Mouse (Mus musculus) heart, adult 2 months (tissue): ENCODE results near the gene Ppm1f. TPM values are rescaled to one million over a fixed set of nuclear protein-coding genes. Genes with fewer than 3 reads are reported as not detected.

Experiments
- DNase-seq, 2 experiments: peaks; one replicate each; pipeline ENCODE4 v3.0.0; 2021
- H3K27ac ChIP-seq: fragments of 200-600 bp; 2 replicates; pipeline ENCODE4 v1.8.1; 2022
- H3K27me3 ChIP-seq: fragments of 200-500 bp; 2 replicates; pipeline ENCODE4 v1.6.1; 2012; ENCODE audit warnings: mild to moderate bottlenecking, low read length, inconsistent platforms, mixed read lengths; ENCODE audit not compliant: control insufficient read depth, insufficient read depth
- H3K36me3 ChIP-seq: fragments of 200-500 bp; 2 replicates; pipeline ENCODE4 v1.6.1; 2012; ENCODE audit warnings: low read length, inconsistent platforms; ENCODE audit not compliant: control insufficient read depth, insufficient read depth
- H3K4me1 ChIP-seq: fragments of 200-500 bp; 2 replicates; pipeline ENCODE4 v1.6.1; 2011; ENCODE audit warnings: low read length; ENCODE audit not compliant: control insufficient read depth, insufficient read depth
- H3K4me3 ChIP-seq: fragments of 200-600 bp; 2 replicates; pipeline ENCODE4 v1.8.1; 2022
- H3K79me2 ChIP-seq: fragments of 200-500 bp; replicated peaks from 2 replicates; pipeline ENCODE4 v1.6.1; 2012; ENCODE audit warnings: mild to moderate bottlenecking, inconsistent platforms, low read length, moderate library complexity, mixed read lengths; ENCODE audit not compliant: control insufficient read depth, insufficient read depth
- H3K9ac ChIP-seq: fragments of 200-500 bp; 2 replicates; pipeline ENCODE4 v1.6.1; 2012; ENCODE audit warnings: low read depth, mild to moderate bottlenecking, control low read depth, inconsistent platforms, low read length, mixed read lengths
- CTCF ChIP-seq: fragments of 200-600 bp; IDR thresholded peaks from 2 replicates; pipeline ENCODE4 v1.8.1; 2022; ENCODE audit warnings: antibody characterized with exemption, mild to moderate bottlenecking, moderate library complexity
- EP300 ChIP-seq: fragments of 200-500 bp; IDR thresholded peaks from 2 replicates; pipeline ENCODE4 v1.6.1; 2011; ENCODE audit warnings: low read depth, low read length, control low read depth; ENCODE audit not compliant: insufficient read depth
- POLR2A ChIP-seq: fragments of 200-500 bp; IDR thresholded peaks from 2 replicates; pipeline ENCODE4 v1.6.1; 2011; ENCODE audit warnings: mild to moderate bottlenecking, low read depth, low read length, control low read depth; ENCODE audit not compliant: insufficient read depth
- whole genome bisulfite sequencing: fragments of 180-500 bp; shearing (Covaris S2); methylation state at CpG from one replicate; pipeline ENCODE4 v1.1.7; 2018; 5-methylcytosine and 5-hydroxymethylcytosine counted together
- intact Hi-C: fragments of 180-260 bp; cut with DNase I; formaldehyde crosslinking; loops from one replicate; pipeline ENCODE4 v1.15.1; 2025
- polyA plus RNA-seq: library from polyadenylated mRNA; depleted of rRNA; stranded (reverse); fragments of >200 nt; gene quantifications from 2 replicates; pipeline ENCODE4 v1.2.3, GENCODE M21; 2012
- total RNA-seq, 2 experiments: library from RNA; stranded (reverse); gene quantifications; 2 replicates each; pipeline ENCODE4 v1.2.3; 2021

Ppm1f gene
- total and polyA plus RNA-seq, 3 experiments: 15.6 to 24.6 (median 20.9) TPM

DNA sequence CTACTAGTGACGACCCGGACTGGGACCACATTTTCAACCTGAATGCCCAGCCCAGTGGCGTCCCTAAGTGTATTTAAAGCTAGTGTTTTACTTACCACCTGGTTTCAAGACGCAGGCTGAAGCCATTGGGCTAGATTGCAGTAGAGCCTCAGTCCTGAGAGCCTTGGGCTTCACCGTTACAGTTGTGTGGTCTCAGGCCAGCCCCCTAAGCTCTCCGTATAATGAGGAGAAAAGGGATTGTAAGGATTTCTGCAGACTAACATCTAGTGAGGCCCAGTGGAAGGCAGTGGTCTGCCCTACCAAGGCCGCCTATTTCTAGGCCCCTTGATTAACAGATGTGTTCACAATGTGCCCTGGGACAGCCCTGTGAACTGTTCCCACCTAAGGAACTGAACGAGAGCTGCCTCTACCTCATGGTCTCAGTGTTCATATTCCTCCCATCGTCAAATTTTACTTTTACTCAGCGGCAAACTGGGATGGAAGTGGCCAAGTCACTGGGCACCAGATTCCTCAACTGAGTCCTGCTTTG is 851 bp downstream of the Ppm1f start:
- H3K36me3 ChIP-seq: no peaks in the 10 kb centered on the region
- H3K27ac ChIP-seq: peak overlapping the region; percentile 87
- peak overlapping the region; percentile 35 for H3K9ac ChIP-seq
- peak overlapping the region; percentile 75 for H3K4me3 ChIP-seq
- 19% methylated on average over 10 of the region's 10 CpGs for WGBS
- no peaks in the 10 kb centered on the region; the same call in 1 of the 2 replicates for H3K79me2 ChIP-seq
- peaks cover 8% of the 10 kb centered on the region for H3K4me1 ChIP-seq
- no peaks in the 10 kb centered on the region for H3K27me3 ChIP-seq
- DNase-seq: no peak
- TF ChIP-seq EP300: no peak
- no peak for TF ChIP-seq POLR2A
- TF ChIP-seq CTCF: no peak
- intact Hi-C loops: loop anchor here (10.0 kb wide), 1 partner anchor 378 kb away; the partner anchor contains the start of gene Tmem191c

DNA sequence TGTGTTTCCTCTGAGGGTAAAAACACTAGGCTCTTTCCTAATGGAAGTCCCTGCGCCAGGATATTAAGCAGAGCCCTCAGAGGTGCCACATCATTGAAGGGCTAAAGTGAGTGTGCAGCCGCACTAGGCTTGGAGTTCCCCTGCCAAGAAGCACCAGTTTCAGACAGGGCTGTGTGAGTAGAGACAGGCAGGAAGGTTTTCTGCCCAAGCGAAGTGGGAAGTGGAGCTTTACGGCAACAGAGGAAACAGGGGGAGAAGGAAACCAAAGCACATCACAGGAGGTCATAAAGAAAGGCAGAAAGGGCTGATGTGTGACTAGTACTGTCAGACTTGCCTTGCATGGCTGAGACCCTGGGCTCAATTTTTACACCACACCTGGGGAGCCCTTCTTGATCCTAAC is 6.1 kb downstream of the Ppm1f start:
- DNase-seq: no peak
- no peaks in the 10 kb centered on the region for H3K27me3 ChIP-seq
- peak overlapping the region; percentile 47 for H3K27ac ChIP-seq
- WGBS: 45% methylated on average over 4 of the region's 4 CpGs
- no peak for TF ChIP-seq CTCF
- no peak for TF ChIP-seq POLR2A
- TF ChIP-seq EP300: no peak
- no peaks in the 10 kb centered on the region; the same call in 1 of the 2 replicates for H3K79me2 ChIP-seq
- intact Hi-C loops: no loop called here
- no peak overlapping the region for H3K4me3 ChIP-seq
- peaks cover 26% of the 10 kb centered on the region for H3K36me3 ChIP-seq
- peak overlapping the region; percentile 1; the same call in 1 of the 2 replicates for H3K9ac ChIP-seq
- peaks cover 27% of the 10 kb centered on the region for H3K4me1 ChIP-seq

DNA sequence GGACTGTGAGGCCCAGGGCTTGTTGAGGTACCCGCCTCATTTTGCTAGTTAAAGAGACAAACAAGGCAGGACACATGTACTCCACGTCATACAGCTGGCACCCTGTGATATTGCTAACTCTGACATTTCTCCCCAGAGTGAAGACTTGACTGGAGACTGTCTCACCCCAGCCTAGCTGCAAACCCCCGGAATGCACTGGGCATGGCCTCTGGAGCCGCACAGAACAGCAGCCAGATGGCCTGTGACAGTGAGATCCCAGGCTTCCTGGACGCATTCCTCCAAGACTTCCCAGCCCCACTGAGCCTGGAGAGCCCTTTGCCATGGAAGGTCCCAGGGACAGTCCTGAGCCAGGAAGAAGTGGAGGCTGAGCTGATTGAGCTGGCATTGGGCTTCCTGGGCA is 6.9 kb downstream of the Ppm1f start:
- TF ChIP-seq POLR2A: no peak
- H3K27me3 ChIP-seq: no peaks in the 10 kb centered on the region
- H3K27ac ChIP-seq: peak overlapping the region; percentile 47
- peak overlapping the region; percentile 10 for H3K9ac ChIP-seq
- H3K4me3 ChIP-seq: no peak overlapping the region
- peaks cover 27% of the 10 kb centered on the region for H3K4me1 ChIP-seq
- intact Hi-C loops: no loop called here
- DNase-seq: no peak
- H3K79me2 ChIP-seq: no peaks in the 10 kb centered on the region; the same call in 1 of the 2 replicates
- 59% methylated on average over 5 of the region's 5 CpGs for WGBS
- peaks cover 30% of the 10 kb centered on the region for H3K36me3 ChIP-seq

DNA sequence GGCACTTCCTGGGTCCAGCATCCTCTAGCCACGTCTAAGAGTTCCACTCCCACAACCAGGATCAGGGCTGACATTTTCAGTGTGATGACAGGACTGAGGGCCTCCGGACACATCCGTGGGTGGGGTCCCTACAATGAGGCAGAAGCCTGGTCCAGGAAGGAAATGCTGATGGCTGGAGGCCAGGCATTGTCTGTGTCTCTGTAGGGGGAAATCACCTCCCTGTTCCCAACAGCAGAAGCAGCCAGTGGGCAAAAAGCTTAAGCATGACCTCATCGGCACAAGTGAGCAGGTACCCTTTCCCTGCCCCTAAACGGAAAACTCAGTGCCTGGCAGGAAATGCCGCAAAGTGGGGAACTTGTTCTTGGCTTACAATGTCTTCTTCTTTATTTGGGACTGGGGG is 11.5 kb downstream of the Ppm1f start:
- intact Hi-C loops: no loop called here
- 25% methylated on average over 6 of the region's 6 CpGs for WGBS
- DNase-seq: peak; percentile 83 to 90
- H3K9ac ChIP-seq: no peak overlapping the region
- TF ChIP-seq CTCF (no peak), POLR2A (peak; percentile 63), EP300 (peak; percentile 99)
- no peaks in the 10 kb centered on the region for H3K27me3 ChIP-seq
- no peak overlapping the region for H3K4me3 ChIP-seq
- no peaks in the 10 kb centered on the region for H3K79me2 ChIP-seq
- H3K4me1 ChIP-seq: peaks cover 30% of the 10 kb centered on the region
- H3K36me3 ChIP-seq: peaks cover 41% of the 10 kb centered on the region
- peak overlapping the region; percentile 94 for H3K27ac ChIP-seq

DNA sequence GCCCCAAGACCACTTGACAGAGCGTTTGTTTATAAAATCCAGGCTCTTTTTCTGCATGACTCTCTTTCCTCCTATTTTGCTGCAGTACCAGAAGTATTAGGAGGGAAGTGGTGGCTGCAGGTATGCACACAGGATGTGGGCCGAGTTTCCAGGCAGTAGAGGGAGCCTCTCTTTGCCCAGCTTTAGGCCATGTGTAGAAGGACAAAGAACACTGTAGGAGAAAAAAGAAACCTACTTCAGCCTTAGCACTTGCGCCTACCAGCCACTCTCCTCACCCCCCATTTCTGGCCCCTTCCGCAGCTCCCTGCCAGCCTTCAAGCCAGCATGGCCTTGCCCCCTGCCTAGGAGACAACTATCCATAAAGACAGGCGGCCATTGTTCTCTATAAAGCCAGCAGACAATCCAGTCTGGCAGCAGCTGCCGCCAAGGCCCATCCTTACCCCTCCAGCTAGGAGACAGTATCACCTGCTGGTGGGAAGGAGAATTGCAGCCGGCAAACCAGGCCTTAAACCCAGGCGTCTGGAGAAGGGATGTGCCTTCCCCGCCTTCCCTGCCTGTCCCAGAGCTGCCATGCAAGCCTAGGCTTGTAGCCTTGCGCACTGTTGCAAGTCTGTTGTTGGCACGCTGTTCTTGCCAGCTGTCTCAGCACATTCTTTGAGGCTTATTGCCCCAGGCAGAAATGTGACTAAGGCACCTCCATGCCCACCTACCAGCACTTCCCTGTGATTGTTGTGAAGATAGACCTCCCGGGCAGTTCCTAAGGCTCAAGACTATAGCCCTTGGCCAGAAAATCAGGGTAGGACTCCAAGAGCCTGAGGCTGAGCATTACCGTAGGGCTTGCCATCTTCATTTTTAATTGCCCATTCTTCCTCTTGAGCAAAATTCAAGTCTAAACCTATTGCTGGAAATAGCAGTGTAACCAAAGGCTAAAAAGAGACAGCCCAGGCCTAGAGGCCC is 15.7 kb downstream of the Ppm1f start:
- WGBS: 50% methylated on average over 13 of the region's 13 CpGs
- DNase-seq: peak; percentile 78 to 82
- Histone ChIP-seq H3K4me1 (peaks cover 14% of the 10 kb centered on the region), H3K4me3 (no peak overlapping the region), H3K9ac (peak overlapping the region; percentile 18; the same call in 1 of the 2 replicates), H3K36me3 (peaks cover 21% of the 10 kb centered on the region), H3K27me3 (no peaks in the 10 kb centered on the region), H3K79me2 (no peaks in the 10 kb centered on the region), H3K27ac (peak overlapping the region; percentile 72)
- TF ChIP-seq EP300 (peak; percentile 94), CTCF (no peak; the same call in none of the 2 replicates), POLR2A (no peak)
- intact Hi-C loops: loop anchor here (1.0 to 5.0 kb wide), 3 partner anchors 16 to 70 kb away; partner anchors contain the start of genes Mapk1 and Ppm1f

DNA sequence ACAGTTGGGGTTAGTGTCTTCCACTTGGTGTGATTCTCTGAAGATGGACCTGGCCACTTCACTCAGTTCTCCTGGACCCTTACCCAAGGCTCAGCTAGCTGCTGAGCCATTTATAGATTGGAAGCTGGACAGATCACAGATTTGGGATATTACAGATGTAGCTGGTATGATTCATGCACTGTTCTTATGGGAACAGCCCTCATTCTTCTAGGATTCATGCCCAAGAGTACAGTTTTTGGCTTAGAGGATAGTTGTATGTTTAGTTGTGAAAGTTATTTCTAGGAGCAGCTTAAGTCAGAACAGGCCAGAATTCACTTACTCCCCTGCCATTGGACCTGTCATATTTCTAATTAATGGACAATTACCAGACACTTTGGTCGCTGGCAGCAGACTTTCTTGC is 17.2 kb downstream of the Ppm1f start:
- no peak for DNase-seq
- Histone ChIP-seq H3K36me3 (peaks cover 11% of the 10 kb centered on the region), H3K27me3 (no peaks in the 10 kb centered on the region), H3K79me2 (no peaks in the 10 kb centered on the region), H3K27ac (no peak overlapping the region), H3K9ac (no peak overlapping the region), H3K4me3 (no peak overlapping the region), H3K4me1 (peaks cover 10% of the 10 kb centered on the region)
- TF ChIP-seq CTCF (no peak), EP300 (no peak), POLR2A (no peak)
- WGBS: 69% methylated on average over 1 of the region's 1 CpGs
- intact Hi-C loops: loop anchor here (5.0 kb wide), 1 partner anchor 69 kb away; the partner anchor contains the start of gene Mapk1
